ENCODE assay signal across 13 mouse cellular contexts in the genomic region with DNA sequence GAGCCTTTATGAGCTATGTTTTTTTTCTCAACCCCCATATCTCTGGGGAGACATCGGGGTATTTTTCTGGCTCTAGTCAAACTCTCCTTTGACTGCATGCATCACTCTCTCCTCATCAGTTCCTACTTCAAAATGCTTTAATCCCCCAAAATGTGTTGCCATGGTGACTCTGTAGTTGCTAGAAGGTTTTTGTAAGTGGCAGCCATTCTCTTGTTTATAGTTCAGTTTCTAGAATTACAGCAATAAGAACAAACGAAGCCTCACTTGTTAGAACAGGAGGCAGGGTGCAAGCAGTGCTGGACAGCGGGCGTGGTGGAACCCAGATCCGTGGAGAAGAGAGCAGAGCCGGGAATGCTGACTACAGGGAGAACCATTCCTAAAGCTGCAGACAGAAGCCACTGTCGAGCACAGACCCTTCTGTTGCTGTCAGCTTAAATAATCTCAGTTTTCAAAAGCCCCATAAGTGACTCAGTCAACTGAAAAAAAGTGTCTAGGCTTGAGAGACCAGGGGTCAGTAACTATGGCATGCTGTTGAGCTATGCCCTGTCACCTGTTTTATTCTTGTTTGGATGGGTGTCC.
A peak's percentile ranks its signal among the peaks of the same experiment; 100 is the strongest.
DNase-seq lines count a peak whose midpoint lies in the region; ATAC-seq lines count a peak whose summit lies in the region.
"Had no signal": no experiment of that assay in that cellular context is flagged by ENCODE, and none has a peak within 500 bp of the region (broad histone marks: within the 10 kb centered on the region; RNA-seq: fewer than 3 reads in every experiment).

No protein-coding gene starts in this region.

- 56% methylated on average over 7 of the region's 7 CpGs for WGBS in hindbrain, embryonic 11.5 days
- 51% methylated on average over 7 of the region's 7 CpGs for WGBS in hindbrain, embryonic 14.5 days
- 53% methylated on average over 7 of the region's 7 CpGs for WGBS in limb, embryonic 13.5 days
- 74% methylated on average over 7 of the region's 7 CpGs for WGBS in limb, embryonic 10.5 days

- peak; percentile 3 for DNase-seq in hindbrain, embryonic 11.5 days (ENCODE audit: low spot score)
- no peak for DNase-seq in hindbrain, embryonic 14.5 days (ENCODE audit: low spot score)
- DNase-seq in limb, embryonic 10.5 days (ENCODE audit: low spot score) = no peak
- peak; percentile 8 for DNase-seq in right cerebral cortex, postnatal 4 days
- no peak for DNase-seq in right cerebral cortex, postnatal 14 days
- DNase-seq in gastrocnemius, postnatal 36 days = no peak
- DNase-seq: adrenal gland, postnatal 25 days; cerebellum, postnatal 36 days; kidney, adult 9 months; lung, postnatal 14 days; thymus, adult 2 months had no signal

- no peak overlapping the region for H3K4me3 ChIP-seq in hindbrain, embryonic 11.5 days (ENCODE audit: low read depth, low read length)
- H3K4me3 ChIP-seq in hindbrain, embryonic 14.5 days (replicated peaks; ENCODE audit: low read length) = no peak overlapping the region
- no peak overlapping the region for H3K4me3 ChIP-seq in limb, embryonic 13.5 days
- no peak overlapping the region for H3K4me3 ChIP-seq in limb, embryonic 10.5 days
- H3K4me3 ChIP-seq: neural tube, embryonic 15.5 days had no signal

- no peaks in the 10 kb centered on the region for H3K27me3 ChIP-seq in hindbrain, embryonic 11.5 days (ENCODE audit: control insufficient read depth, insufficient read depth, low read length)
- no peaks in the 10 kb centered on the region for H3K27me3 ChIP-seq in hindbrain, embryonic 14.5 days (ENCODE audit: control insufficient read depth, insufficient read depth, low read length)
- no peaks in the 10 kb centered on the region for H3K27me3 ChIP-seq in limb, embryonic 13.5 days
- no peaks in the 10 kb centered on the region for H3K27me3 ChIP-seq in limb, embryonic 10.5 days (ENCODE audit: low read depth, poor library complexity, severe bottlenecking)
- H3K27me3 ChIP-seq: neural tube, embryonic 15.5 days had no signal

- H3K27ac ChIP-seq in hindbrain, embryonic 11.5 days (ENCODE audit: low read depth, low read length) = no peak overlapping the region
- H3K27ac ChIP-seq in hindbrain, embryonic 14.5 days = no peak overlapping the region
- H3K27ac ChIP-seq in limb, embryonic 13.5 days = no peak overlapping the region
- no peak overlapping the region for H3K27ac ChIP-seq in limb, embryonic 10.5 days
- H3K27ac ChIP-seq: neural tube, embryonic 15.5 days had no signal

- H3K9me3 ChIP-seq in hindbrain, embryonic 11.5 days (ENCODE audit: control insufficient read depth, low read length) = no peaks in the 10 kb centered on the region
- no peaks in the 10 kb centered on the region for H3K9me3 ChIP-seq in hindbrain, embryonic 14.5 days (ENCODE audit: control insufficient read depth, low read length)
- H3K9me3 ChIP-seq in limb, embryonic 13.5 days = 0 out of 2 replicates have a peak, but pooled peaks cover 3% of the 10 kb centered on the region
- no peaks in the 10 kb centered on the region for H3K9me3 ChIP-seq in limb, embryonic 10.5 days (replicated peaks)
- H3K9me3 ChIP-seq: neural tube, embryonic 15.5 days had no signal

- no peak overlapping the region for H3K4me2 ChIP-seq in hindbrain, embryonic 11.5 days (replicated peaks; ENCODE audit: low read depth, low read length)
- H3K4me2 ChIP-seq in hindbrain, embryonic 14.5 days (replicated peaks) = no peak overlapping the region
- no peak overlapping the region for H3K4me2 ChIP-seq in limb, embryonic 13.5 days (replicated peaks)
- H3K4me2 ChIP-seq: neural tube, embryonic 15.5 days had no signal

- H3K36me3 ChIP-seq in hindbrain, embryonic 11.5 days (ENCODE audit: control insufficient read depth, insufficient read depth, low read length) = no peaks in the 10 kb centered on the region
- no peaks in the 10 kb centered on the region for H3K36me3 ChIP-seq in hindbrain, embryonic 14.5 days (replicated peaks; ENCODE audit: control insufficient read depth, insufficient read depth)
- H3K36me3 ChIP-seq in limb, embryonic 13.5 days = no peaks in the 10 kb centered on the region
- no peaks in the 10 kb centered on the region for H3K36me3 ChIP-seq in limb, embryonic 10.5 days
- H3K36me3 ChIP-seq: neural tube, embryonic 15.5 days had no signal

- no peaks in the 10 kb centered on the region for H3K4me1 ChIP-seq in hindbrain, embryonic 11.5 days (replicated peaks; ENCODE audit: control insufficient read depth, insufficient read depth, low read length)
- H3K4me1 ChIP-seq in hindbrain, embryonic 14.5 days (replicated peaks; ENCODE audit: control insufficient read depth, insufficient read depth, low read length) = no peaks in the 10 kb centered on the region
- H3K4me1 ChIP-seq in limb, embryonic 13.5 days = peaks cover 3% of the 10 kb centered on the region; the same call in 1 of the 2 replicates
- no peaks in the 10 kb centered on the region for H3K4me1 ChIP-seq in limb, embryonic 10.5 days
- H3K4me1 ChIP-seq: neural tube, embryonic 15.5 days had no signal

- intact Hi-C loops in gastrocnemius, postnatal 36 days (cut with DNase I) = no loop called here

- H3K9ac ChIP-seq in hindbrain, embryonic 11.5 days (ENCODE audit: low read depth, low read length) = no peak overlapping the region
- no peak overlapping the region for H3K9ac ChIP-seq in hindbrain, embryonic 14.5 days
- no peak overlapping the region for H3K9ac ChIP-seq in limb, embryonic 13.5 days
- H3K9ac ChIP-seq: neural tube, embryonic 15.5 days had no signal

- ATAC-seq in hindbrain, embryonic 11.5 days (ENCODE audit: low FRiP score) = no peak
- ATAC-seq in hindbrain, embryonic 14.5 days (ENCODE audit: low FRiP score) = no peak
- 0 out of 2 replicates have a peak, but pooled peaks have one; percentile 28 for ATAC-seq in limb, embryonic 13.5 days (ENCODE audit: low FRiP score, low read depth)

Comparison
In these comparisons a context has a peak if more than half of its experiments do, and no peak if none do; other contexts are left out.
1. DNase-seq: peak in hindbrain, embryonic 11.5 days (single experiment) and right cerebral cortex, postnatal 4 days (single experiment); none in hindbrain, embryonic 14.5 days (single experiment), limb, embryonic 10.5 days (single experiment), right cerebral cortex, postnatal 14 days (single experiment) and gastrocnemius, postnatal 36 days (0 of 2).